Comparison of ENCODE assay signal across 8 mouse cellular contexts in genomic region chr13:58401135-58402002, GRCm38 (mm10). TPM values are rescaled to one million over a fixed set of nuclear protein-coding genes. Genes with fewer than 3 reads are reported as not detected.
DNase-seq lines count a peak whose midpoint lies in the region; ATAC-seq lines count a peak whose summit lies in the region.

No protein-coding gene starts in this region.

- no peaks in the 10 kb centered on the region for H3K9me3 ChIP-seq in limb, embryonic 12.5 days
- H3K9me3 ChIP-seq in midbrain, embryonic 13.5 days: no peaks in the 10 kb centered on the region

- peak overlapping the region; percentile 99 for H3K27ac ChIP-seq in limb, embryonic 12.5 days
- peak overlapping the region; percentile 100 for H3K27ac ChIP-seq in midbrain, embryonic 13.5 days

- peak overlapping the region; percentile 76 for H3K4me2 ChIP-seq in limb, embryonic 12.5 days
- peak overlapping the region; percentile 85 for H3K4me2 ChIP-seq in midbrain, embryonic 13.5 days (replicated peaks)

- H3K36me3 ChIP-seq in limb, embryonic 12.5 days: peaks cover 27% of the 10 kb centered on the region
- H3K36me3 ChIP-seq in midbrain, embryonic 13.5 days: peaks cover 13% of the 10 kb centered on the region

- peak overlapping the region; percentile 100 for H3K9ac ChIP-seq in limb, embryonic 12.5 days (replicated peaks)
- H3K9ac ChIP-seq in midbrain, embryonic 13.5 days (replicated peaks): peak overlapping the region; percentile 100

- H3K4me3 ChIP-seq in limb, embryonic 12.5 days (replicated peaks): peak overlapping the region; percentile 96
- H3K4me3 ChIP-seq in midbrain, embryonic 13.5 days (replicated peaks): peak overlapping the region; percentile 78

- DNase-seq in heart, adult 18-20 months: peak; percentile 75 to 76
- DNase-seq in heart, adult 11 months: no peak
- peak; percentile 81 for DNase-seq in embryo, embryonic 9.5 days (ENCODE audit: extremely low spot score)
- DNase-seq in kidney, adult 18-20 months: peak; percentile 79
- DNase-seq in skeletal muscle tissue, adult 2 months (ENCODE audit: low read depth, low spot score): peak; percentile 54

- under 1% methylated on average over 96 of the region's 100 CpGs for WGBS in limb, embryonic 12.5 days
- WGBS in midbrain, embryonic 13.5 days: under 1% methylated on average over 89 of the region's 100 CpGs

- peak; percentile 34 for ATAC-seq in granulocyte monocyte progenitor cell, adult 5-6 weeks (replicated peaks; ENCODE audit: poor library complexity, severe bottlenecking)
- peak; percentile 26 for ATAC-seq in limb, embryonic 12.5 days (ENCODE audit: insufficient number of reproducible peaks, insufficient read depth, low FRiP score, low TSS enrichment, low read depth)
- peak; percentile 59 for ATAC-seq in midbrain, embryonic 13.5 days

- no peaks in the 10 kb centered on the region for H3K27me3 ChIP-seq in limb, embryonic 12.5 days
- no peaks in the 10 kb centered on the region for H3K27me3 ChIP-seq in midbrain, embryonic 13.5 days

- H3K4me1 ChIP-seq in limb, embryonic 12.5 days (replicated peaks): no peaks in the 10 kb centered on the region; the same call in 1 of the 2 replicates
- peaks cover 12% of the 10 kb centered on the region for H3K4me1 ChIP-seq in midbrain, embryonic 13.5 days (replicated peaks)

RNA-seq across cellular contexts. Expression of gene Rmi1, which starts 0.7 kb away (rescaled TPM):
- total RNA-seq in heart, adult 18-20 months (2021): 10 to 100 TPM in 1 of 2 experiments, 1 to 10 TPM in 1; 9.3 to 11.4 TPM
- total RNA-seq in granulocyte monocyte progenitor cell, adult 5-6 weeks (2014; fragmentation: Nextera tagmentation): 34.7 and 36.1 TPM in 2 replicates
- total RNA-seq in granulocyte monocyte progenitor cell, adult 5-6 weeks (2017): 20.0 and 22.8 TPM in 2 replicates
- polyA plus RNA-seq in limb, embryonic 12.5 days (2016; fragmentation: Nextera tagmentation; extraction: Ambion mirVana): 31.2 and 33.0 TPM in 2 replicates
- polyA plus RNA-seq in midbrain, embryonic 13.5 days (2015; fragmentation: Nextera tagmentation; extraction: Ambion mirVana): 23.4 and 26.0 TPM in 2 replicates

RNA-seq across cellular contexts. Expression of gene Hnrnpk, which starts 1.8 kb away (rescaled TPM):
- total RNA-seq in heart, adult 18-20 months (2021): 100 to 1,000 TPM; 412 to 432 TPM
- 748 and 806 TPM in 2 replicates for total RNA-seq in granulocyte monocyte progenitor cell, adult 5-6 weeks (2014; fragmentation: Nextera tagmentation)
- total RNA-seq in granulocyte monocyte progenitor cell, adult 5-6 weeks (2017): 1,667 and 2,102 TPM in 2 replicates
- 2,059 and 2,098 TPM in 2 replicates for polyA plus RNA-seq in limb, embryonic 12.5 days (2016; fragmentation: Nextera tagmentation; extraction: Ambion mirVana)
- 1,943 and 2,055 TPM in 2 replicates for polyA plus RNA-seq in midbrain, embryonic 13.5 days (2015; fragmentation: Nextera tagmentation; extraction: Ambion mirVana)

RNA-seq across cellular contexts. Expression of gene 2210016F16Rik, which starts 16.3 kb away (rescaled TPM):
- 10 to 100 TPM; 16.0 to 17.6 TPM for total RNA-seq in heart, adult 18-20 months (2021)
- total RNA-seq in granulocyte monocyte progenitor cell, adult 5-6 weeks (2014; fragmentation: Nextera tagmentation): 12.2 and 17.8 TPM in 2 replicates
- total RNA-seq in granulocyte monocyte progenitor cell, adult 5-6 weeks (2017): 10.6 and 16.6 TPM in 2 replicates
- 22.1 TPM in 2 replicates for polyA plus RNA-seq in limb, embryonic 12.5 days (2016; fragmentation: Nextera tagmentation; extraction: Ambion mirVana)
- 23.6 and 24.0 TPM in 2 replicates for polyA plus RNA-seq in midbrain, embryonic 13.5 days (2015; fragmentation: Nextera tagmentation; extraction: Ambion mirVana)

RNA-seq across cellular contexts. Expression of gene Kif27, which starts 42.4 kb away (rescaled TPM):
- total RNA-seq in heart, adult 18-20 months (2021): under 1 TPM in 1 of 2 experiments, not detected in 1; 0.13 TPM
- total RNA-seq in granulocyte monocyte progenitor cell, adult 5-6 weeks (2014; fragmentation: Nextera tagmentation): not detected in 2 replicates
- not detected in 2 replicates for total RNA-seq in granulocyte monocyte progenitor cell, adult 5-6 weeks (2017)
- polyA plus RNA-seq in limb, embryonic 12.5 days (2016; fragmentation: Nextera tagmentation; extraction: Ambion mirVana): 0.84 and 0.97 TPM in 2 replicates
- 1.2 and 1.4 TPM in 2 replicates for polyA plus RNA-seq in midbrain, embryonic 13.5 days (2015; fragmentation: Nextera tagmentation; extraction: Ambion mirVana)
